9 mouse cellular contexts compared by ENCODE assay signal in the genomic region with DNA sequence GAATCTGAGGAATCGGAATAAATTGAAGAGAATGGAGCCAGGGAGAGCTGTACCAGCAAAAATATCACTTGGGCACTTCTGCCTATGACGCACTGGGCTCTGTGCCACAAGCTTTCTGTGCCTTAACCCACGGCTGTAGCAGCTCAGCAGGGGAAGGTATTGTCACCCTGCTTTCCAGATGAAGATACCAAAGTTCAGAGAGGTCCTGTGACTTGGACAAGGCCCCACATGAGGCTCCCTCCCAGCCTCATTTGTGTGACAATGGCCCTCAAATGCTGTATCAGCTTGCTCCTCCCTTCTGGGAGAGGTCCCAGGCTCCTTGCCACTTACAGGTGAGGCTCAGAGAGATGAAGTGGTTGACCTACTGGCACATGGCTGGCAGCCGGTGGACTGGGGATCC. TPM values are rescaled to one million over a fixed set of nuclear protein-coding genes. Genes with fewer than 3 reads are reported as not detected.
DNase-seq lines count a peak whose midpoint lies in the region; ATAC-seq and TF ChIP-seq lines count a peak whose summit lies in the region.
"Had no signal": no experiment of that assay in that cellular context is flagged by ENCODE, and none has a peak within 500 bp of the region (broad histone marks: within the 10 kb centered on the region; RNA-seq: fewer than 3 reads in every experiment).

No protein-coding gene starts in this region.

- H3K4me2 ChIP-seq in hindbrain, embryonic 12.5 days (replicated peaks): peak overlapping the region; percentile 76
- H3K4me2 ChIP-seq in liver, embryonic 15.5 days: peak overlapping the region; percentile 98
- peak overlapping the region; percentile 85 for H3K4me2 ChIP-seq in stomach, embryonic 14.5 days (replicated peaks; ENCODE audit: low read depth, low read length)

- no peak for ATAC-seq in hindbrain, embryonic 12.5 days (ENCODE audit: low FRiP score)
- no peak for ATAC-seq in liver, embryonic 15.5 days (ENCODE audit: insufficient read depth)
- no peak for ATAC-seq in stomach, embryonic 14.5 days (ENCODE audit: insufficient number of reproducible peaks, insufficient read depth, low FRiP score, low read depth)
- ATAC-seq: Patski had no signal

- TF ChIP-seq CTCF in brain, embryonic 14.5 days (IDR thresholded peaks at IDR 0.05; ENCODE audit: borderline replicate concordance, extremely low read depth, insufficient read depth, insufficient read length): no peak

- H3K27me3 ChIP-seq in hindbrain, embryonic 12.5 days: peaks cover 3% of the 10 kb centered on the region; the same call in 1 of the 2 replicates
- H3K27me3 ChIP-seq in liver, embryonic 15.5 days: peaks cover 32% of the 10 kb centered on the region
- 0 out of 2 replicates have a peak, but pooled peaks cover 2% of the 10 kb centered on the region for H3K27me3 ChIP-seq in stomach, embryonic 14.5 days (ENCODE audit: control insufficient read depth, insufficient read depth, low read length)
- H3K27me3 ChIP-seq: Patski had no signal

- no peaks in the 10 kb centered on the region for H3K9me3 ChIP-seq in hindbrain, embryonic 12.5 days (replicated peaks)
- no peaks in the 10 kb centered on the region for H3K9me3 ChIP-seq in liver, embryonic 15.5 days (replicated peaks)
- no peaks in the 10 kb centered on the region for H3K9me3 ChIP-seq in stomach, embryonic 14.5 days (ENCODE audit: control insufficient read depth, low read depth, low read length)

- H3K27ac ChIP-seq in hindbrain, embryonic 12.5 days: no peak overlapping the region
- no peak overlapping the region for H3K27ac ChIP-seq in liver, embryonic 15.5 days (replicated peaks)
- no peak overlapping the region for H3K27ac ChIP-seq in stomach, embryonic 14.5 days (ENCODE audit: low read length)

- H3K4me3 ChIP-seq in hindbrain, embryonic 12.5 days: no peak overlapping the region; the same call in 1 of the 2 replicates
- H3K4me3 ChIP-seq in liver, embryonic 15.5 days (replicated peaks): peak overlapping the region; percentile 85
- no peak overlapping the region for H3K4me3 ChIP-seq in stomach, embryonic 14.5 days (ENCODE audit: low read depth, low read length)

- DNase-seq in kidney, adult 18-20 months: peak; percentile 40
- DNase-seq in kidney, adult 9 months: no peak
- DNase-seq in brain, embryonic 14.5 days (ENCODE audit: low read depth): peak; percentile 64
- no peak for DNase-seq in cerebellum, postnatal 4 days (ENCODE audit: low spot score in 2 of 2)
- no peak for DNase-seq in testis, postnatal 10 days (ENCODE audit: low spot score)

- peaks cover 33% of the 10 kb centered on the region for H3K4me1 ChIP-seq in hindbrain, embryonic 12.5 days
- H3K4me1 ChIP-seq in liver, embryonic 15.5 days (replicated peaks): peaks cover 70% of the 10 kb centered on the region
- peaks cover 19% of the 10 kb centered on the region for H3K4me1 ChIP-seq in stomach, embryonic 14.5 days (ENCODE audit: control insufficient read depth, insufficient read depth, low read length)

- H3K36me3 ChIP-seq in hindbrain, embryonic 12.5 days: no peaks in the 10 kb centered on the region
- H3K36me3 ChIP-seq in liver, embryonic 15.5 days (replicated peaks): no peaks in the 10 kb centered on the region
- H3K36me3 ChIP-seq in stomach, embryonic 14.5 days (ENCODE audit: control insufficient read depth, insufficient read depth, low read length): peaks cover 3% of the 10 kb centered on the region; the same call in 1 of the 2 replicates

- WGBS in hindbrain, embryonic 12.5 days: 47% methylated on average over 4 of the region's 4 CpGs
- 42% methylated on average over 4 of the region's 4 CpGs for WGBS in liver, embryonic 15.5 days (ENCODE audit: insufficient replicate concordance)
- 48% methylated on average over 4 of the region's 4 CpGs for WGBS in stomach, embryonic 14.5 days

- H3K9ac ChIP-seq in hindbrain, embryonic 12.5 days: no peak overlapping the region; the same call in 1 of the 2 replicates
- H3K9ac ChIP-seq in liver, embryonic 15.5 days: peak overlapping the region; percentile 90; the same call in 1 of the 2 replicates
- H3K9ac ChIP-seq in stomach, embryonic 14.5 days (replicated peaks; ENCODE audit: low read depth, low read length): no peak overlapping the region

- no peak for TF ChIP-seq POLR2A in brain, embryonic 14.5 days (IDR thresholded peaks at IDR 0.05; ENCODE audit: borderline replicate concordance, extremely low read depth, insufficient read depth, insufficient read length, poor library complexity, severe bottlenecking)

RNA-seq across cellular contexts. Expression of a gene that starts 15.8 kb away (rescaled TPM):
- polyA plus RNA-seq in brain, embryonic 14.5 days (2012; rRNA removed): 14.0 and 18.6 TPM in 2 replicates
- polyA plus RNA-seq in hindbrain, embryonic 12.5 days (2016; fragmentation: Nextera tagmentation; extraction: Ambion mirVana): 11.7 and 12.0 TPM in 2 replicates
- 5.1 and 5.9 TPM in 2 replicates for polyA plus RNA-seq in liver, embryonic 15.5 days (2015; fragmentation: Nextera tagmentation; extraction: Ambion mirVana)
- 10.4 and 11.5 TPM in 2 replicates for polyA plus RNA-seq in stomach, embryonic 14.5 days (2014; fragmentation: Nextera tagmentation; extraction: Ambion mirVana)

RNA-seq across cellular contexts. Expression of a gene that starts 27.6 kb away (rescaled TPM):
- polyA plus RNA-seq in brain, embryonic 14.5 days (2012; rRNA removed): 3.8 and 4.4 TPM in 2 replicates
- polyA plus RNA-seq in hindbrain, embryonic 12.5 days (2016; fragmentation: Nextera tagmentation; extraction: Ambion mirVana): 0.59 and 0.74 TPM in 2 replicates
- 0.37 and 0.50 TPM in 2 replicates for polyA plus RNA-seq in liver, embryonic 15.5 days (2015; fragmentation: Nextera tagmentation; extraction: Ambion mirVana)
- polyA plus RNA-seq in stomach, embryonic 14.5 days (2014; fragmentation: Nextera tagmentation; extraction: Ambion mirVana): 0.67 and 0.91 TPM in 2 replicates

RNA-seq across cellular contexts. Expression of a gene that starts 49.0 kb away (rescaled TPM):
- polyA plus RNA-seq in brain, embryonic 14.5 days (2012; rRNA removed): 23.4 and 28.8 TPM in 2 replicates
- polyA plus RNA-seq in hindbrain, embryonic 12.5 days (2016; fragmentation: Nextera tagmentation; extraction: Ambion mirVana): 32.6 and 33.9 TPM in 2 replicates
- 13.7 and 14.6 TPM in 2 replicates for polyA plus RNA-seq in liver, embryonic 15.5 days (2015; fragmentation: Nextera tagmentation; extraction: Ambion mirVana)
- 29.5 and 30.0 TPM in 2 replicates for polyA plus RNA-seq in stomach, embryonic 14.5 days (2014; fragmentation: Nextera tagmentation; extraction: Ambion mirVana)

RNA-seq across cellular contexts. Expression of a gene that starts 49.8 kb away (rescaled TPM):
- polyA plus RNA-seq in brain, embryonic 14.5 days (2012; rRNA removed): 0.37 and 0.58 TPM in 2 replicates
- polyA plus RNA-seq in hindbrain, embryonic 12.5 days (2016; fragmentation: Nextera tagmentation; extraction: Ambion mirVana): 1.0 and 1.2 TPM in 2 replicates
- 0.07 and 0.13 TPM in 2 replicates for polyA plus RNA-seq in liver, embryonic 15.5 days (2015; fragmentation: Nextera tagmentation; extraction: Ambion mirVana)
- polyA plus RNA-seq in stomach, embryonic 14.5 days (2014; fragmentation: Nextera tagmentation; extraction: Ambion mirVana): 0.30 and 0.34 TPM in 2 replicates

Comparison
In these comparisons a context has a peak if more than half of its experiments do, and no peak if none do; other contexts are left out.
1. DNase-seq: peak in kidney, adult 18-20 months (single experiment) and brain, embryonic 14.5 days (single experiment); none in kidney, adult 9 months (single experiment), cerebellum, postnatal 4 days (0 of 2) and testis, postnatal 10 days (single experiment).
2. Peak in every context shown above with its lines, with median percentiles within 50 percentile points of each other: H3K4me2 ChIP-seq.